Mouse (Mus musculus) neural tube, embryonic 15.5 days (tissue): ENCODE results near the gene Irs2. TPM values are rescaled to one million over a fixed set of nuclear protein-coding genes. Genes with fewer than 3 reads are reported as not detected.

ENCODE experiments used
- ATAC-seq: fragments of 200-750 bp; cut with Nextera tagmentation; 2 replicates; pipeline ENCODE4 v1.8.0; 2017; ENCODE audit warnings: mild to moderate bottlenecking, moderate TSS enrichment, moderate library complexity; ENCODE audit not compliant: low FRiP score
- H3K27ac ChIP-seq: fragments of 300-500 bp; sonication (generic); replicated peaks from 2 replicates; pipeline ENCODE4 v1.5.1; 2015; ENCODE audit warnings: mild to moderate bottlenecking, inconsistent platforms
- H3K27me3 ChIP-seq: fragments of 300-500 bp; sonication (generic); replicated peaks from 2 replicates; pipeline ENCODE4 v1.6.1; 2015; ENCODE audit warnings: inconsistent platforms
- H3K36me3 ChIP-seq: fragments of 300-500 bp; sonication (generic); 2 replicates; pipeline ENCODE4 v1.6.1; 2015; ENCODE audit warnings: inconsistent platforms
- H3K4me1 ChIP-seq: fragments of 300-500 bp; sonication (generic); 2 replicates; pipeline ENCODE4 v1.6.1; 2015; ENCODE audit warnings: inconsistent platforms
- H3K4me2 ChIP-seq: fragments of 300-500 bp; sonication (generic); 2 replicates; pipeline ENCODE4 v1.6.1; 2015; ENCODE audit warnings: inconsistent platforms, mild to moderate bottlenecking, moderate library complexity
- H3K4me3 ChIP-seq: fragments of 300-500 bp; sonication (generic); replicated peaks from 2 replicates; pipeline ENCODE4 v1.5.1; 2015; ENCODE audit warnings: mild to moderate bottlenecking, inconsistent platforms
- H3K9ac ChIP-seq: fragments of 300-500 bp; sonication (generic); replicated peaks from 2 replicates; pipeline ENCODE4 v1.6.1; 2015; ENCODE audit warnings: mild to moderate bottlenecking, inconsistent platforms
- H3K9me3 ChIP-seq: fragments of 300-500 bp; sonication (generic); replicated peaks from 2 replicates; pipeline ENCODE4 v1.6.1; 2016; ENCODE audit warnings: inconsistent platforms
- WGBS: fragments of 180-500 bp; shearing (Covaris S2); methylation state at CpG from one replicate; pipeline ENCODE4 v1.1.7; 2015; ENCODE audit warnings: mixed read lengths; 5-methylcytosine and 5-hydroxymethylcytosine counted together
- polyA plus RNA-seq: library from polyadenylated mRNA; unstranded; fragments of >200 nt; fragmentation: Nextera tagmentation; extraction: Ambion mirVana; gene quantifications from 2 replicates; pipeline ENCODE4 v1.2.1, GENCODE M21; 2015

The Irs2 gene
- polyA plus RNA-seq, 1 experiment from 2014 or later = 5.2 TPM

- ATAC-seq = no peak
- no peaks in the 10 kb centered on the region for H3K36me3 ChIP-seq
- peaks cover 14% of the 10 kb centered on the region; the same call in 1 of the 2 replicates for H3K4me1 ChIP-seq
- H3K4me2 ChIP-seq = no peak overlapping the region
- no peaks in the 10 kb centered on the region for H3K27me3 ChIP-seq
- no peak overlapping the region for H3K9ac ChIP-seq
- H3K27ac ChIP-seq = no peak overlapping the region
- H3K4me3 ChIP-seq = no peak overlapping the region
- no peaks in the 10 kb centered on the region for H3K9me3 ChIP-seq
- 78% methylated on average over 3 of the region's 3 CpGs for WGBS
Observed at GRCm38 (mm10) chr8:11036790-11037189, 28.5 kb upstream of the Irs2 start.

DNA sequence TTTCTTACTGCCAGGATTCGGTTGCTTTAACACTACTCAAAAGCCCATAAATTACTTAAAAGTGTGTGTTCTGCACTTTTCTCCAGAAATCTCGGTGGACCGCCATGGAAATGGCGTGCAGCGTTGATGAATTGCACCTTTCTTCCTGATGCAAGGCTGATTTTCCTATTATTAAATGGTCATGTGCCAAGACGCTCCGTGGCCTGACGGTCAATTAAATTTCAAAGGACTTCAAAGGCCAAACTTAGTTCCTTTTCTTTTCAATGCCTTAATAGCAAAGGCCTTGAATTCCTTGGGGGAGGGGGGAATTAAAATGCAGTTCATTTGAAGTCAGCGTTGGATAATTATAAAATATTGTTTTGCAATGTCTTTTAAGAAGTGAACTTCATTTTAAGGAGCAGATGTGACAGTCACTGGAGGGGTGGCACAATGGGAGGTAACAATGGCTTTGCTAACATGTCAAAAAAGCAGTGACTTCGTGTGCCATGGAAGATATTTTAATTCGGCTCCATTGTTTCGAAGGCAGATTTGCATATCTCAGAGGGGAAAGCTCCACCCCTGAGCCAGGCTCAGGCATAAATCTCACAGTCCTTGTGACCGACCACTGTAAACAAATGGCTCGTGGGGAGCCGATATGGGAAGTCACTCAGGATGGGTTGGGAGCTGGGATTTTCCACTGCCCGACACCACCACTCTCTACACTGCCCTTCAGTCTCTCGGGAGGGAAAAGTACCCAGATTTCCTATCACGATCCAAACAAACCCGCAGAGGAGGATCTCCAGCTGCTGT is 27.6 kb upstream of the Irs2 start:
- Histone ChIP-seq H3K4me3 (no peak overlapping the region), H3K9ac (no peak overlapping the region), H3K27me3 (no peaks in the 10 kb centered on the region), H3K9me3 (no peaks in the 10 kb centered on the region), H3K36me3 (no peaks in the 10 kb centered on the region), H3K4me1 (peaks cover 14% of the 10 kb centered on the region; the same call in 1 of the 2 replicates), H3K27ac (no peak overlapping the region), H3K4me2 (peak overlapping the region; percentile 17)
- 12% methylated on average over 19 of the region's 19 CpGs for WGBS
- ATAC-seq = no peak

DNA sequence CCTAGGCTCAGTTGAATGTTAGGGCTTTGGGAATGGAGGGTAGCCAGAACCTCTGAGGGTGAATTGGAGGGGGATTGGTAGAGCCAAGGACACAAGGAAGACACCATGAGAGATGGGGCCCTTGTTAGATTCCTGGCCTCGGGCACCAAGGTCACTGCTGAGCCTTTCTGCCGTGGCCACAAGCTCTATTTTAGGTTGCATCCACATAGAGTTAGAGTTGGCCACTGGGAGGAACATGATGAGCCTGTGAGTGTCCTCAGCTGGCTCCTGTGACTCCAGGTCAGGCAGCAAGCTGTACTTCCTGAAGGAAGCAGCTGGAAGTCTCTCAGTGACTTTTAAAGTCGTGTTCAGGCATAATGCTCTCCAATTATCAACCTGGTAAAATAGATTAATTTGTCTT is 16.6 kb upstream of the Irs2 start:
- Histone ChIP-seq H3K9ac (no peak overlapping the region), H3K4me1 (no peaks in the 10 kb centered on the region), H3K36me3 (no peaks in the 10 kb centered on the region), H3K9me3 (no peaks in the 10 kb centered on the region), H3K27me3 (no peaks in the 10 kb centered on the region), H3K4me3 (no peak overlapping the region), H3K4me2 (no peak overlapping the region), H3K27ac (no peak overlapping the region)
- WGBS = 66% methylated on average over 3 of the region's 3 CpGs
- no peak for ATAC-seq

GRCm38 (mm10) chr8:11020949-11021572 is 12.8 kb upstream of the Irs2 start:
- Histone ChIP-seq H3K36me3 (no peaks in the 10 kb centered on the region), H3K4me2 (no peak overlapping the region), H3K9ac (no peak overlapping the region), H3K27ac (no peak overlapping the region), H3K4me1 (no peaks in the 10 kb centered on the region), H3K27me3 (no peaks in the 10 kb centered on the region), H3K4me3 (no peak overlapping the region), H3K9me3 (no peaks in the 10 kb centered on the region)
- no peak for ATAC-seq
- 95% methylated on average over 9 of the region's 9 CpGs for WGBS

DNA sequence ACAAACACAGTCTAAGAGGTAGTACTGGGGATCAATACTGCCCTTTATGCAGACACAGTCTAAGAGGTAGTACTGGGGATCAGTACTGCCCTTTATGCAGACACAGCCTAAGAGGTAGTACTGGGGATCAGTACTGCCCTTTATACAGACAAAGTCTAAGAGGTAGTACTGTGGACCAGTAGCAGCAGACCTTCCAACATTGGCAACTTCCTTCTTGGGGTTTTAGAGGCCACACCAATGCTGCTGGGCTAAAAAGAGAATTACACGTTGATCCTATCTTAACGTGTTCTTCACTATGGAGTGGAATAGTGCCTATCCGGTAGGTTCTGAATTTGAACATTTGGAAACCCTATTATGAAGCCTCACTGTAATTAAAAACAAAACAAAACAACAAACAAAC is 7.4 kb upstream of the Irs2 start:
- WGBS = 84% methylated on average over 3 of the region's 3 CpGs
- no peak overlapping the region for H3K9ac ChIP-seq
- H3K4me3 ChIP-seq = no peak overlapping the region
- H3K4me1 ChIP-seq = peaks cover 15% of the 10 kb centered on the region
- H3K9me3 ChIP-seq = no peaks in the 10 kb centered on the region
- H3K36me3 ChIP-seq = no peaks in the 10 kb centered on the region
- no peak overlapping the region for H3K4me2 ChIP-seq
- no peaks in the 10 kb centered on the region for H3K27me3 ChIP-seq
- no peak for ATAC-seq
- H3K27ac ChIP-seq = no peak overlapping the region

DNA sequence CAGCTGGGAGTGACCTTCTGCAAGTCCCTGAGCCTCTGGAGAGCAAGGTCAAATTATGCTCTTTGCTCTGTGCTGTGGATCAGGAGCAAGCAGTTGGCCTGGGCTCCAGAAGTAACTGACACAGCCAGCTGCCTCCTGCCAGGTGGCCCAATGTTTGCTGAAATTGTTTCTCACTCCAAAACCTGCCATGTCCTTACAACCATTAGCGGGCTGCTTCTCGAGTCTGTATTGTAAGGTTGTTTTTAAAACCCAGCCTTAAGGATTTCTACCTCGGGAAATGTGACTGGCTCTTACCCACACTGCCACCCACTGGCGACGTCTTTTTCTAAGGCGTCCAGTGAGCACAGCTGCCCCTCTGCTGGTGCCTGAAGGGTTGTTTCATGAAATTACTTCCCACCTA is 5.0 kb upstream of the Irs2 start:
- H3K9me3 ChIP-seq = no peaks in the 10 kb centered on the region
- peaks cover 26% of the 10 kb centered on the region for H3K4me1 ChIP-seq
- 0 out of 2 replicates have a peak overlapping the region, but pooled peaks have one; percentile 17 for H3K9ac ChIP-seq
- no peaks in the 10 kb centered on the region for H3K36me3 ChIP-seq
- no peaks in the 10 kb centered on the region for H3K27me3 ChIP-seq
- no peak for ATAC-seq
- H3K27ac ChIP-seq = no peak overlapping the region
- no peak overlapping the region for H3K4me2 ChIP-seq
- H3K4me3 ChIP-seq = no peak overlapping the region
- 1% methylated on average over 6 of the region's 6 CpGs for WGBS

GRCm38 (mm10) chr8:11011787-11012485 is 3.7 kb upstream of the Irs2 start:
- Histone ChIP-seq H3K9ac (no peak overlapping the region), H3K4me2 (no peak overlapping the region)
- ATAC-seq = no peak

GRCm38 (mm10) chr8:11010913-11011605 is 2.8 kb upstream of the Irs2 start:
- Histone ChIP-seq H3K27me3 (no peaks in the 10 kb centered on the region), H3K4me2 (no peak overlapping the region), H3K9me3 (no peaks in the 10 kb centered on the region), H3K4me1 (peaks cover 42% of the 10 kb centered on the region), H3K27ac (0 out of 2 replicates have a peak overlapping the region, but pooled peaks have one; percentile 6), H3K4me3 (no peak overlapping the region), H3K9ac (no peak overlapping the region), H3K36me3 (no peaks in the 10 kb centered on the region)
- 17% methylated on average over 11 of the region's 11 CpGs for WGBS
- no peak for ATAC-seq

More at GRCm38 (mm10) chr8:11011787-11012485, 3.7 kb upstream of the Irs2 start:
- H3K9me3 ChIP-seq = no peaks in the 10 kb centered on the region
- no peaks in the 10 kb centered on the region for H3K36me3 ChIP-seq
- no peaks in the 10 kb centered on the region for H3K27me3 ChIP-seq
- WGBS = 88% methylated on average over 3 of the region's 3 CpGs
- peaks cover 33% of the 10 kb centered on the region for H3K4me1 ChIP-seq
- no peak overlapping the region for H3K4me3 ChIP-seq
- H3K27ac ChIP-seq = no peak overlapping the region

DNA sequence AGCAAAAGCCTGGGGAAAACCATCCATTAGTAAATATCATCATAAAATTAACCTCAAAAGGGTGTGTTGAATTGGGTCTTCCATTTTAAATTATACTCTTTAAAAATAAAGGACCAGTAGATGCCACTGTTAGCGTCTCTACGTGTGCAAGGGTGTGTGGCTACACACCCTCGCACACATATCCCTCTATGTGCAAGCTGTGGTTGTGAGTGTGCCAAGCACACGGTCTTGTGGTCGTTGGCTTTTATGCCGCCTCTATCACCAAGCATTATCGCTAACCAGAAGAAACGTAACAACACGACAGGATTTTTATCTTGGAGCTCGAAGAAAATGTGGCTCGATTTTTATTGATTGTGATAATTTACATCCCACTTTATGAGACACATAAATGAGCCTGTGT is 2.1 kb upstream of the Irs2 start:
- Histone ChIP-seq H3K27me3 (no peaks in the 10 kb centered on the region), H3K9ac (peak overlapping the region; percentile 72; the same call in 1 of the 2 replicates), H3K36me3 (no peaks in the 10 kb centered on the region), H3K4me2 (peak overlapping the region; percentile 93), H3K4me3 (no peak overlapping the region), H3K9me3 (no peaks in the 10 kb centered on the region), H3K27ac (peak overlapping the region; percentile 98), H3K4me1 (peaks cover 49% of the 10 kb centered on the region)
- WGBS = 34% methylated on average over 11 of the region's 11 CpGs
- no peak for ATAC-seq

DNA sequence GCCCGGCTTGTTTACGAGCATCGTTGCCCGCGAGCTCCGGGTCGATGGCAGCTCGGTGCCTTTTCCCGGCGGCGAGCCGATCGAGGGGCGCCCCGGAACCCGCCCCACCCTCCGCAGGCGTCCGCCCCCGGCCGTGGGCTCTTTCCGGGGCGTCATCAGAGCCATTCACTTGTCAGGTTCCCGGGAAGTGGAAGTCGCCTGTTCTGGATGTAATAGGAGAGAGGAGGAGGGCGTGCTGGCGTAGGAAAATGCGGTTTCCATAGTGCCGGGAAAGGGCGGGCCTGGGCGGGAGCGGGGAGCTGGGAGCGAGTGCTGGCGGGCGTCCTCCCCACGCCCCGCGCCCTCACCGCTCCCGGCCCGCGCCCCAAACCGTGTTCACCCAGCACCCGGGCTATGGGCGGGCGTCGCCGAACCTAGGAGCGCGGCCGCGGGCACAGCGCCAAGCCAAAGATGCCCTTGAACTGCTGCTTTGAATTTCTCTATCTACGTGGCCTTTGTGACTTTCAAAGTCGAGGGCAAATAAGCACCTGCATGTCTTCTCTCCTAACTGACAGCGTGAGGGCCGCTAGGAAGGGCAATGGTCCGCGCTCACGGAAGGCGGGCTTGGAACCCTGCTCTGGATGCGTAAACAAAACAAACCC is 1.3 kb upstream of the Irs2 start:
- peak; percentile 78 for ATAC-seq
- peak overlapping the region; percentile 93 for H3K4me2 ChIP-seq
- no peaks in the 10 kb centered on the region for H3K36me3 ChIP-seq
- H3K27ac ChIP-seq = peak overlapping the region; percentile 98
- no peaks in the 10 kb centered on the region for H3K27me3 ChIP-seq
- under 1% methylated on average over 61 of the region's 62 CpGs for whole genome bisulfite sequencing
- H3K4me3 ChIP-seq = peak overlapping the region; percentile 78
- peak overlapping the region; percentile 72 for H3K9ac ChIP-seq
- H3K9me3 ChIP-seq = no peaks in the 10 kb centered on the region
- H3K4me1 ChIP-seq = peaks cover 57% of the 10 kb centered on the region

DNA sequence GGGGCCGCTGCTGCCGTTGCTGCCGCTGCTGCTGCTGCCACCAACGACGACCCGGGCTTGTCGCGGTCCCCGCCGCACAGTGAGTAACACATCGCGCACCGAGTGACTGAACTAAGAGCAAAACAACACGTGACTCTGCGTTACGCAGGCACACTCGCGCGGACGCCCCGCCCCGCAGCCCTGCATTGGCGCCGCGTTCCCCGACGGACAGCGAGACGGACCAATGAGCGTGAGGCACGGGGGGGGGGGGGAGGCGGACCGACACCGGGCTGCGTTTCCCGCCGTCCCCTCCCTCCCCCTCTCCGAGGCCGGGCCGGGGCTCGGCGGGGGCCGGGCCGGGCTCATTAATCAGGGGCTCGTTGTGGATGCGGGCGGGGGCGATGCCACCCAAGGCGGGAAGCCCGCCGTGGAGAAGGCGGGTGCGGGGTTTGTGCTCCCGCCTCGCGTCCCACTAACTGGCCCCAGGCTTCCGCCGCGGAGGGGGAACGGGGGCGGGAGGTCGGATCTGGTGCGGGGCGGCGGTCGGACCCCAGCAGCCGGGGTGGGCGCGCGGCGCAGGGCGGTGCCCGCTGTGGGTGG is 673 bp upstream of the Irs2 start:
- Histone ChIP-seq H3K9ac (peak overlapping the region; percentile 72), H3K4me3 (peak overlapping the region; percentile 78), H3K27ac (peak overlapping the region; percentile 98), H3K27me3 (no peaks in the 10 kb centered on the region), H3K9me3 (no peaks in the 10 kb centered on the region), H3K36me3 (no peaks in the 10 kb centered on the region), H3K4me1 (peaks cover 63% of the 10 kb centered on the region), H3K4me2 (peak overlapping the region; percentile 93)
- WGBS = under 1% methylated on average over 58 of the region's 73 CpGs
- peak; percentile 93 for ATAC-seq
